Mouse (Mus musculus) CH12.LX (cell line): ENCODE results near the gene Tmem168. TPM values are rescaled to one million over a fixed set of nuclear protein-coding genes. Genes with fewer than 3 reads are reported as not detected.

Experiments used
- DNase-seq: peaks from one replicate; pipeline ENCODE4 v3.0.0-alpha.2; 2013; ENCODE audit errors: extremely low read depth
- H3K27ac ChIP-seq: 2 replicates; pipeline ENCODE4 v1.5.1; 2012; ENCODE audit warnings: low read depth, mild to moderate bottlenecking, control low read depth, moderate library complexity; ENCODE audit not compliant: insufficient read depth
- H3K27me3 ChIP-seq: replicated peaks from 2 replicates; pipeline ENCODE3; 2012; ENCODE audit warnings: inconsistent platforms
- H3K36me3 ChIP-seq, 2 experiments: replicated peaks in 1 of 2; 2 replicates each; pipeline versions ENCODE3 to v1.6.1; 2012; ENCODE audit warnings: inconsistent platforms in 1 of 2, low read length in 1 of 2, mild to moderate bottlenecking in 1 of 2, mixed read lengths in 1 of 2, moderate library complexity in 1 of 2; ENCODE audit not compliant: control insufficient read depth in 1 of 2, insufficient read depth in 1 of 2
- H3K4me1 ChIP-seq, 2 experiments: 2 replicates each; pipeline ENCODE4 v1.6.1; 2012; ENCODE audit warnings: inconsistent platforms in 1 of 2, moderate library complexity in 1 of 2; ENCODE audit not compliant: insufficient read depth in 2 of 2, control insufficient read depth in 1 of 2
- H3K4me2 ChIP-seq: 2 replicates; pipeline ENCODE4 v1.6.1; 2012; ENCODE audit warnings: low read depth, mild to moderate bottlenecking, control low read depth; ENCODE audit not compliant: poor library complexity, insufficient read depth, severe bottlenecking
- H3K4me3 ChIP-seq, 3 experiments: fragments of 150-350 bp in 1 of 3; sonication (generic) in 1 of 3; replicated peaks in 1 of 3; 2 replicates each; pipeline versions ENCODE3 to v1.5.1; 2011 to 2012; ENCODE audit warnings: low read depth in 2 of 3, low read length in 2 of 3, mild to moderate bottlenecking in 2 of 3, moderate library complexity in 2 of 3, control low read depth in 1 of 3, improper control_type of control experiment in 1 of 3, inconsistent platforms in 1 of 3, mixed read lengths in 1 of 3; ENCODE audit not compliant: poor library complexity in 1 of 3
- H3K79me2 ChIP-seq: replicated peaks from 2 replicates; pipeline ENCODE4 v1.6.1; 2012; ENCODE audit warnings: mild to moderate bottlenecking, moderate library complexity; ENCODE audit not compliant: control insufficient read depth, poor library complexity, insufficient read depth, severe bottlenecking; ENCODE audit errors: extremely low read depth
- H3K9ac ChIP-seq: 2 replicates; pipeline ENCODE4 v1.6.1; 2012; ENCODE audit warnings: low read depth, mild to moderate bottlenecking, control low read depth, moderate library complexity; ENCODE audit not compliant: insufficient read depth
- H3K9me3 ChIP-seq: replicated peaks from 2 replicates; pipeline ENCODE3; 2012; ENCODE audit warnings: low read length, inconsistent platforms, mixed read lengths
- BHLHE40 ChIP-seq: IDR thresholded peaks from 2 replicates; pipeline ENCODE4 v1.6.1; 2011; ENCODE audit warnings: mild to moderate bottlenecking, low read depth, low read length, improper control_type of control experiment
- CHD1 ChIP-seq: IDR thresholded peaks from 2 replicates; pipeline ENCODE4 v1.6.1; 2012; ENCODE audit warnings: low read depth, low read length, improper control_type of control experiment, inconsistent platforms
- CHD2 ChIP-seq: IDR thresholded peaks from 2 replicates; pipeline ENCODE4 v1.6.1; 2011; ENCODE audit warnings: low read length, improper control_type of control experiment
- ELF1 ChIP-seq: IDR thresholded peaks from 2 replicates; pipeline ENCODE4 v1.6.1; 2014; ENCODE audit warnings: low read depth, mild to moderate bottlenecking, inconsistent platforms, low read length, improper control_type of control experiment
- HCFC1 ChIP-seq: IDR thresholded peaks from 2 replicates; pipeline ENCODE4 v1.6.1; 2012; ENCODE audit warnings: low read depth, mild to moderate bottlenecking, inconsistent platforms, low read length, improper control_type of control experiment
- JUN ChIP-seq: IDR thresholded peaks from 2 replicates; pipeline ENCODE4 v1.6.1; 2011; ENCODE audit warnings: low read depth, mild to moderate bottlenecking, low read length, improper control_type of control experiment, moderate library complexity; ENCODE audit not compliant: insufficient read depth
- MAFK ChIP-seq: IDR thresholded peaks from 2 replicates; pipeline ENCODE4 v1.6.1; 2011; ENCODE audit warnings: low read length, improper control_type of control experiment; ENCODE audit not compliant: insufficient replicate concordance
- MAX ChIP-seq: IDR thresholded peaks from 2 replicates; pipeline ENCODE4 v1.6.1; 2011; ENCODE audit warnings: low read length, improper control_type of control experiment
- MYC ChIP-seq: IDR thresholded peaks from 2 replicates; pipeline ENCODE4 v1.6.1; 2011; ENCODE audit warnings: low read depth, mild to moderate bottlenecking, improper control_type of control experiment, low read length
- NELFE ChIP-seq: IDR thresholded peaks from 2 replicates; pipeline ENCODE4 v1.6.1; 2011; ENCODE audit warnings: low read depth, low read length, improper control_type of control experiment
- POLR2AphosphoS2 ChIP-seq: IDR thresholded peaks from 2 replicates; pipeline ENCODE4 v1.6.1; 2011; ENCODE audit warnings: low read depth, low read length, improper control_type of control experiment
- RAD21 ChIP-seq: IDR thresholded peaks from 2 replicates; pipeline ENCODE4 v1.6.1; 2011; ENCODE audit warnings: low read depth, mild to moderate bottlenecking, low read length, improper control_type of control experiment, moderate library complexity
- RCOR1 ChIP-seq: conservative IDR thresholded peaks from 2 replicates; pipeline ENCODE4 v1.6.1; 2012; ENCODE audit warnings: low read depth, mild to moderate bottlenecking, inconsistent platforms, low read length, improper control_type of control experiment
- SMC3 ChIP-seq: IDR thresholded peaks from 2 replicates; pipeline ENCODE4 v1.6.1; 2011; ENCODE audit warnings: low read depth, low read length, improper control_type of control experiment
- TBP ChIP-seq: conservative IDR thresholded peaks from 2 replicates; pipeline ENCODE4 v1.6.1; 2011; ENCODE audit warnings: low read depth, low read length, improper control_type of control experiment
- TCF12 ChIP-seq: IDR thresholded peaks from 2 replicates; pipeline ENCODE4 v1.6.1; 2014; ENCODE audit warnings: low read depth, mild to moderate bottlenecking, inconsistent platforms, low read length, improper control_type of control experiment
- UBTF ChIP-seq: IDR thresholded peaks from 2 replicates; pipeline ENCODE4 v1.6.1; 2012; ENCODE audit warnings: low read depth, mild to moderate bottlenecking, inconsistent platforms, low read length, improper control_type of control experiment, moderate library complexity
- USF1 ChIP-seq: IDR thresholded peaks from 2 replicates; pipeline ENCODE4 v1.6.1; 2014; ENCODE audit warnings: low read depth, mild to moderate bottlenecking, inconsistent platforms, low read length, improper control_type of control experiment
- USF2 ChIP-seq: conservative IDR thresholded peaks from 2 replicates; pipeline ENCODE4 v1.6.1; 2011; ENCODE audit warnings: low read depth, low read length, improper control_type of control experiment
- ZC3H11A ChIP-seq: IDR thresholded peaks from 2 replicates; pipeline ENCODE4 v1.6.1; 2012; ENCODE audit warnings: low read depth, mild to moderate bottlenecking, inconsistent platforms, low read length, improper control_type of control experiment
- ZKSCAN1 ChIP-seq: IDR thresholded peaks from 2 replicates; pipeline ENCODE4 v1.6.1; 2012; ENCODE audit warnings: low read depth, inconsistent platforms, low read length, improper control_type of control experiment, borderline replicate concordance
- ZNF384 ChIP-seq: IDR thresholded peaks from 2 replicates; pipeline ENCODE4 v1.6.1; 2012; ENCODE audit warnings: low read depth, low read length, improper control_type of control experiment, inconsistent platforms
- dilution Hi-C: fragments of 300-500 bp; cut with MboI; formaldehyde crosslinking; loops from 2 replicates; pipeline ENCODE4 v1.14.3; 2020; ENCODE audit warnings: low sequenced_read_pairs; ENCODE audit not compliant: extremely low pct_unique_long_range_greater_than_20kb, extremely low pct_ligation_motif_present
- in situ Hi-C: fragments of 300-500 bp; cut with MboI; formaldehyde crosslinking; loops from 3 replicates; pipeline ENCODE4 v1.14.3; 2019; ENCODE audit warnings: low sequenced_read_pairs, low pct_ligation_motif_present, low pct_unique_long_range_greater_than_20kb, mixed read lengths
- polyA plus RNA-seq: library from polyadenylated mRNA; unstranded; fragments of >175 nt; gene quantifications from 2 replicates; pipeline ENCODE4 v1.2.1, GENCODE M21; 2012; ENCODE audit warnings: low read depth; ENCODE audit not compliant: insufficient read length
- total RNA-seq, 2 experiments: library from RNA; depleted of rRNA; stranded (reverse); fragments of 300-350 nt in 1 of 2; fragments of >200 nt in 1 of 2; gene quantifications; 2 replicates each; pipeline ENCODE4 v1.2.3; 2012 to 2014

The Tmem168 gene
- total and polyA plus RNA-seq, 3 experiments, result 30.0 to 57.4 (median 35.5) TPM

DNA sequence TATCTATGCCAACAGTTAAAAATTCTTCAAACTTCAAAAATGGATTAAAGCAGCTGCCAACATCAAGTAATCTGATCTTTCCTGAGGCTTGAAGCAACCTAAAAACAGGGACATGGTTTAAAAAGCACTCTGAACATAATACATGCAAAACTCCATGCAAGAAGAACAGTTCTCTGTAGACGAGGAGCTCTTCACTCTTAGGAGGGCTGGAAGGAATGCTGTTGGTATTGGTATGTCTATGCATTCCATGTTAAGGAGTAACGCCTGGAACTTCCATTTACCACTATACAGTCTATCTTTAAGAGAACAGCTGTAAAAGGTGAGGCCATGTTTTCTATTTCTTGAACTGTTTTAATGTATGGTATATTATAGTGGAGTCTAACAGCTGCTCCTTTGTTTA is 22.7 kb upstream of the Tmem168 start:
- dilution Hi-C loops, result no loop called here
- H3K36me3 ChIP-seq, result peaks cover 8 to 51% of the 10 kb centered on the region in 2 experiments

GRCm38 (mm10) chr6:13619618-13620017 is 11.7 kb upstream of the Tmem168 start:
- dilution Hi-C loops (no loop called here), in situ Hi-C loops (no loop called here)
- Histone ChIP-seq H3K27me3 (no peaks in the 10 kb centered on the region), H3K4me2 (no peak overlapping the region), H3K4me3 (no peak overlapping the region), H3K27ac (no peak overlapping the region), H3K4me1 (0 out of 4 replicates have a peak, but pooled peaks cover 0 to 2% of the 10 kb centered on the region in 2 experiments), H3K79me2 (no peaks in the 10 kb centered on the region)
- DNase-seq, result no peak
- TF ChIP-seq CHD1 (no peak), RCOR1 (no peak), ELF1 (no peak), TCF12 (no peak), MAFK (no peak), RAD21 (no peak)
- TF ChIP-seq, all 38 proteins: peak for 0
- no peak overlapping the region for H3K9ac ChIP-seq
- no peaks in the 10 kb centered on the region for H3K9me3 ChIP-seq
- peaks cover 0 to 11% of the 10 kb centered on the region in 2 experiments for H3K36me3 ChIP-seq

More for the DNA sequence above, 22.7 kb upstream of the Tmem168 start:
- H3K27ac ChIP-seq, result no peak overlapping the region
- no peak overlapping the region for H3K9ac ChIP-seq
- TF ChIP-seq TBP, result no peak
- no peak for TF ChIP-seq RCOR1
- TF ChIP-seq POLR2AphosphoS2, result no peak
- no peak for TF ChIP-seq CHD2
- no peak for TF ChIP-seq MAFK
- TF ChIP-seq BHLHE40, result no peak
- no peak for TF ChIP-seq NELFE
- TF ChIP-seq JUN, result no peak
- no peak for TF ChIP-seq ELF1
- TF ChIP-seq MAX, result no peak
- TF ChIP-seq HCFC1, result no peak
- TF ChIP-seq ZC3H11A, result no peak
- no peak for TF ChIP-seq SMC3
- TF ChIP-seq USF1, result no peak
- TF ChIP-seq MYC, result no peak
- TF ChIP-seq ZKSCAN1, result no peak
- TF ChIP-seq UBTF, result no peak
- no peak for TF ChIP-seq USF2
- TF ChIP-seq ZNF384, result no peak
- no peak for TF ChIP-seq CHD1
- no peaks in the 10 kb centered on the region for H3K9me3 ChIP-seq
- DNase-seq, result no peak
- no peaks in the 10 kb centered on the region for H3K4me1 ChIP-seq
- peaks cover 10% of the 10 kb centered on the region; the same call in 1 of the 2 replicates for H3K79me2 ChIP-seq
- in situ Hi-C loops, result no loop called here
- no peak overlapping the region for H3K4me2 ChIP-seq
- no peak overlapping the region for H3K4me3 ChIP-seq
- no peaks in the 10 kb centered on the region for H3K27me3 ChIP-seq
